Mouse (Mus musculus): Measurements from ENCODE around the gene Atrnl1. TPM values are rescaled to one million over a fixed set of nuclear protein-coding genes. Genes with fewer than 3 reads are reported as not detected.
"Not testable (repeated sequence)": the region's sequence is repeated elsewhere in the genome, so short reads cannot be mapped to it uniquely, and the experiment has no call there.

Atrnl1 gene
- polyA plus RNA-seq, 1 experiment from 2014 or later: 5.7 TPM

GRCm38 (mm10) chr19:57876057-57876456 is 265.2 kb downstream of the Atrnl1 start:
- no peaks in the 10 kb centered on the region for H3K36me3 ChIP-seq (ENCODE audit: inconsistent target)
- WGBS (ENCODE audit: missing documents): 98% methylated on average over 6 of the region's 6 CpGs
- H3K27ac ChIP-seq: no peak overlapping the region
- H3K79me2 ChIP-seq (ENCODE audit: inconsistent target): no peaks in the 10 kb centered on the region
- H3K4me3 ChIP-seq (ENCODE audit: inconsistent target): no peak overlapping the region

GRCm38 (mm10) chr19:57877343-57877742 is 266.5 kb downstream of the Atrnl1 start:
- Histone ChIP-seq H3K79me2 (ENCODE audit: inconsistent target) (no peaks in the 10 kb centered on the region), H3K36me3 (ENCODE audit: inconsistent target) (no peaks in the 10 kb centered on the region), H3K4me3 (ENCODE audit: inconsistent target) (no peak overlapping the region), H3K27ac (no peak overlapping the region)
- WGBS (ENCODE audit: missing documents): 94% methylated on average over 4 of the region's 4 CpGs

- Histone ChIP-seq H3K4me3 (ENCODE audit: inconsistent target) (no peak overlapping the region), H3K27ac (no peak overlapping the region), H3K36me3 (ENCODE audit: inconsistent target) (no peaks in the 10 kb centered on the region), H3K79me2 (ENCODE audit: inconsistent target) (no peaks in the 10 kb centered on the region)
- 96% methylated on average over 7 of the region's 9 CpGs for WGBS (ENCODE audit: missing documents)
These were observed 267.7 kb downstream of the Atrnl1 start for GRCm38 (mm10) chr19:57878583-57878982.

GRCm38 (mm10) chr19:57879841-57880240 is 269.0 kb downstream of the Atrnl1 start:
- not testable (repeated sequence) for H3K79me2 ChIP-seq (ENCODE audit: inconsistent target); H3K27ac ChIP-seq; H3K4me3 ChIP-seq (ENCODE audit: inconsistent target); H3K36me3 ChIP-seq (ENCODE audit: inconsistent target)
- 95% methylated on average over 1 of the region's 1 CpGs for WGBS (ENCODE audit: missing documents)

- Histone ChIP-seq H3K79me2 (ENCODE audit: inconsistent target) (no peaks in the 10 kb centered on the region), H3K4me3 (ENCODE audit: inconsistent target) (no peak overlapping the region), H3K36me3 (ENCODE audit: inconsistent target) (no peaks in the 10 kb centered on the region), H3K27ac (no peak overlapping the region)
- 81% methylated on average over 7 of the region's 7 CpGs for WGBS (ENCODE audit: missing documents)
These were observed 271.1 kb downstream of the Atrnl1 start for GRCm38 (mm10) chr19:57881927-57882326.

GRCm38 (mm10) chr19:57888871-57889270 is 278.0 kb downstream of the Atrnl1 start:
- H3K27ac ChIP-seq: no peak overlapping the region
- WGBS (ENCODE audit: missing documents): 93% methylated on average over 8 of the region's 8 CpGs

GRCm38 (mm10) chr19:57889741-57890140 is 278.9 kb downstream of the Atrnl1 start:
- 96% methylated on average over 3 of the region's 3 CpGs for WGBS (ENCODE audit: missing documents)
- no peak overlapping the region for H3K27ac ChIP-seq
- no peaks in the 10 kb centered on the region for H3K36me3 ChIP-seq (ENCODE audit: inconsistent target)
- no peaks in the 10 kb centered on the region for H3K79me2 ChIP-seq (ENCODE audit: inconsistent target)
- H3K4me3 ChIP-seq (ENCODE audit: inconsistent target): no peak overlapping the region

More at GRCm38 (mm10) chr19:57888871-57889270, 278.0 kb downstream of the Atrnl1 start:
- no peak overlapping the region for H3K4me3 ChIP-seq (ENCODE audit: inconsistent target)
- H3K79me2 ChIP-seq (ENCODE audit: inconsistent target): no peaks in the 10 kb centered on the region
- no peaks in the 10 kb centered on the region for H3K36me3 ChIP-seq (ENCODE audit: inconsistent target)

- no peak overlapping the region for H3K27ac ChIP-seq
- no peaks in the 10 kb centered on the region for H3K36me3 ChIP-seq (ENCODE audit: inconsistent target)
- no peak overlapping the region for H3K4me3 ChIP-seq (ENCODE audit: inconsistent target)
- WGBS (ENCODE audit: missing documents): 92% methylated on average over 3 of the region's 3 CpGs
- H3K79me2 ChIP-seq (ENCODE audit: inconsistent target): no peaks in the 10 kb centered on the region
These were observed 280.1 kb downstream of the Atrnl1 start for GRCm38 (mm10) chr19:57890954-57891353.

GRCm38 (mm10) chr19:57894191-57894590 is 283.4 kb downstream of the Atrnl1 start:
- no peaks in the 10 kb centered on the region for H3K36me3 ChIP-seq (ENCODE audit: inconsistent target)
- no CpG with 5 or more reads among the region's 1 CpGs for WGBS (ENCODE audit: missing documents)
- H3K4me3 ChIP-seq (ENCODE audit: inconsistent target): no peak overlapping the region
- no peaks in the 10 kb centered on the region for H3K79me2 ChIP-seq (ENCODE audit: inconsistent target)
- no peak overlapping the region for H3K27ac ChIP-seq

GRCm38 (mm10) chr19:57900037-57900436 is 289.2 kb downstream of the Atrnl1 start:
- Histone ChIP-seq H3K4me3 (ENCODE audit: inconsistent target) (no peak overlapping the region), H3K36me3 (ENCODE audit: inconsistent target) (no peaks in the 10 kb centered on the region), H3K27ac (no peak overlapping the region), H3K79me2 (ENCODE audit: inconsistent target) (no peaks in the 10 kb centered on the region)
- 88% methylated on average over 1 of the region's 1 CpGs for WGBS (ENCODE audit: missing documents)

- WGBS (ENCODE audit: missing documents): 80% methylated on average over 6 of the region's 6 CpGs
- Histone ChIP-seq H3K4me3 (ENCODE audit: inconsistent target) (no peak overlapping the region), H3K27ac (no peak overlapping the region), H3K36me3 (ENCODE audit: inconsistent target) (no peaks in the 10 kb centered on the region), H3K79me2 (ENCODE audit: inconsistent target) (no peaks in the 10 kb centered on the region)
These were observed 298.6 kb downstream of the Atrnl1 start for GRCm38 (mm10) chr19:57909466-57909865.

GRCm38 (mm10) chr19:57910650-57911049 is 299.8 kb downstream of the Atrnl1 start:
- 92% methylated on average over 6 of the region's 6 CpGs for WGBS (ENCODE audit: missing documents)
- Histone ChIP-seq H3K36me3 (ENCODE audit: inconsistent target) (no peaks in the 10 kb centered on the region), H3K79me2 (ENCODE audit: inconsistent target) (no peaks in the 10 kb centered on the region), H3K4me3 (ENCODE audit: inconsistent target) (no peak overlapping the region), H3K27ac (no peak overlapping the region)

- Histone ChIP-seq H3K36me3 (ENCODE audit: inconsistent target) (no peaks in the 10 kb centered on the region), H3K4me3 (ENCODE audit: inconsistent target) (no peak overlapping the region), H3K27ac (no peak overlapping the region), H3K79me2 (ENCODE audit: inconsistent target) (no peaks in the 10 kb centered on the region)
- WGBS (ENCODE audit: missing documents): 73% methylated on average over 6 of the region's 6 CpGs
These were observed 305.5 kb downstream of the Atrnl1 start for GRCm38 (mm10) chr19:57916325-57916724.

GRCm38 (mm10) chr19:57922991-57923390 is 312.2 kb downstream of the Atrnl1 start:
- no peak overlapping the region for H3K4me3 ChIP-seq (ENCODE audit: inconsistent target)
- no peaks in the 10 kb centered on the region for H3K79me2 ChIP-seq (ENCODE audit: inconsistent target)
- 90% methylated on average over 5 of the region's 5 CpGs for WGBS (ENCODE audit: missing documents)
- no peaks in the 10 kb centered on the region for H3K36me3 ChIP-seq (ENCODE audit: inconsistent target)
- H3K27ac ChIP-seq: no peak overlapping the region

- WGBS (ENCODE audit: missing documents): 79% methylated on average over 8 of the region's 8 CpGs
- Histone ChIP-seq H3K4me3 (ENCODE audit: inconsistent target) (no peak overlapping the region), H3K27ac (no peak overlapping the region), H3K79me2 (ENCODE audit: inconsistent target) (no peaks in the 10 kb centered on the region), H3K36me3 (ENCODE audit: inconsistent target) (no peaks in the 10 kb centered on the region)
These were observed 314.0 kb downstream of the Atrnl1 start for GRCm38 (mm10) chr19:57924856-57925255.

GRCm38 (mm10) chr19:57925681-57926080 is 314.8 kb downstream of the Atrnl1 start:
- Histone ChIP-seq H3K4me3 (ENCODE audit: inconsistent target) (no peak overlapping the region), H3K27ac (no peak overlapping the region), H3K36me3 (ENCODE audit: inconsistent target) (no peaks in the 10 kb centered on the region), H3K79me2 (ENCODE audit: inconsistent target) (no peaks in the 10 kb centered on the region)
- 95% methylated on average over 10 of the region's 10 CpGs for WGBS (ENCODE audit: missing documents)
